Mouse (Mus musculus) G1E (cell line): ENCODE data around the gene Myo1a.

Experiments
- CTCF ChIP-seq: IDR thresholded peaks from 2 replicates; pipeline ENCODE4 v1.5.1; 2012; ENCODE audit warnings: low read depth, low read length, inconsistent platforms, mixed read lengths
- GATA1 ChIP-seq: IDR thresholded peaks from 2 replicates; pipeline ENCODE4 v1.6.1; 2012; ENCODE audit warnings: borderline replicate concordance, low read length, inconsistent platforms, mixed read lengths
- GATA2 ChIP-seq: IDR thresholded peaks from 2 replicates; pipeline ENCODE4 v1.6.1; 2012; ENCODE audit warnings: low read depth, low read length, inconsistent platforms, borderline replicate concordance
- POLR2AphosphoS5 ChIP-seq: IDR thresholded peaks from 2 replicates; pipeline ENCODE4 v1.6.1; 2012; ENCODE audit warnings: low read depth, low read length, inconsistent platforms; ENCODE audit not compliant: insufficient replicate concordance

DNA sequence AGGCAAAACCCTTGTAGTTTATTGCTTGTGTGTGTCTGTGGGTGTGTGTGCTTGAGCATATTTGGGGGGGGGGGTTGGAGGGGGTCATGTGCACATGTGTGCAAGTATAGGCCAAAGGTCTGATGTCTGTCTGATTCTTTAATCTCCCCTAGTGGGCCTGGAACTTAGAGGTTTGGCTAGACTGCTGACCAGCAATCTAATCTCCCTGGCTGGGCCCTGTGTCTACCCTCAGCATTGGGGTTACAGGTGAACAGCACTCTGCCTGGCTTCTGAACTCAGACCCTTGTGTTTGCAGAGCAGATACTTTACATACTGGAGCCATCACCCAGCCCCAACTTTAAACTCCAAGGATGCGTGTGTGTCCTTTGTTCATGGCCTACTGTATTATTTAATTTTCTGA, 25.8 kb upstream of the Myo1a start:
- no peak for TF ChIP-seq CTCF
- TF ChIP-seq POLR2AphosphoS5 = no peak
- no peak for TF ChIP-seq GATA2
- no peak for TF ChIP-seq GATA1
